Mouse (Mus musculus) MEL (cell line): Measurements from ENCODE around the gene Celsr1.

Experiments
- CHD1 ChIP-seq: IDR thresholded peaks from 2 replicates; pipeline ENCODE4 v1.6.1; 2012; ENCODE audit warnings: low read depth, mild to moderate bottlenecking, inconsistent platforms, low read length, improper control_type of control experiment
- CTCF ChIP-seq, 3 experiments: IDR thresholded peaks in 2 of 3; conservative IDR thresholded peaks in 1 of 3; 2 replicates each; pipeline ENCODE4 v1.5.1; 2011 to 2012; ENCODE audit warnings: low read length in 3 of 3, low read depth in 2 of 3, mild to moderate bottlenecking in 2 of 3, improper control_type of control experiment in 1 of 3, inconsistent platforms in 1 of 3, mixed read lengths in 1 of 3, moderate library complexity in 1 of 3; ENCODE audit not compliant: control insufficient read depth in 1 of 3, insufficient read depth in 1 of 3, poor library complexity in 1 of 3, severe bottlenecking in 1 of 3
- ELF1 ChIP-seq: IDR thresholded peaks from 2 replicates; pipeline ENCODE4 v1.6.1; 2014; ENCODE audit warnings: low read depth, mild to moderate bottlenecking, inconsistent platforms, low read length, improper control_type of control experiment, moderate library complexity
- EP300 ChIP-seq, 2 experiments: IDR thresholded peaks; 2 replicates each; pipeline ENCODE4 v1.6.1; 2011; ENCODE audit warnings: improper control_type of control experiment in 2 of 2, low read length in 2 of 2, low read depth in 1 of 2, mild to moderate bottlenecking in 1 of 2
- GABPA ChIP-seq: IDR thresholded peaks from 2 replicates; pipeline ENCODE4 v1.6.1; 2012; ENCODE audit warnings: low read depth, mild to moderate bottlenecking, inconsistent platforms, low read length, improper control_type of control experiment, moderate library complexity
- JUND ChIP-seq: IDR thresholded peaks from 2 replicates; pipeline ENCODE4 v1.6.1; 2011; ENCODE audit warnings: low read depth, mild to moderate bottlenecking, improper control_type of control experiment, low read length
- MXI1 ChIP-seq: IDR thresholded peaks from 2 replicates; pipeline ENCODE4 v1.6.1; 2011; ENCODE audit warnings: mild to moderate bottlenecking, low read depth, low read length, improper control_type of control experiment
- POLR2A ChIP-seq, 2 experiments: IDR thresholded peaks; 2 replicates each; pipeline ENCODE4 v1.6.1; 2011 to 2012; ENCODE audit warnings: low read length in 2 of 2, mild to moderate bottlenecking in 2 of 2, control low read depth in 1 of 2, improper control_type of control experiment in 1 of 2, low read depth in 1 of 2, moderate library complexity in 1 of 2; ENCODE audit not compliant: control insufficient read depth in 1 of 2, insufficient read depth in 1 of 2, poor library complexity in 1 of 2
- POLR2AphosphoS5 ChIP-seq: IDR thresholded peaks from 2 replicates; pipeline ENCODE4 v1.6.1; 2012; ENCODE audit warnings: low read depth, borderline replicate concordance, mild to moderate bottlenecking, inconsistent platforms, low read length, moderate library complexity, mixed read lengths
- USF1 ChIP-seq: IDR thresholded peaks from 2 replicates; pipeline ENCODE4 v1.6.1; 2014; ENCODE audit warnings: low read depth, mild to moderate bottlenecking, inconsistent platforms, low read length, improper control_type of control experiment, moderate library complexity
- ZC3H11A ChIP-seq: IDR thresholded peaks from 2 replicates; pipeline ENCODE4 v1.6.1; 2012; ENCODE audit warnings: low read depth, mild to moderate bottlenecking, inconsistent platforms, low read length, improper control_type of control experiment
- ZMIZ1 ChIP-seq: IDR thresholded peaks from 2 replicates; pipeline ENCODE4 v1.6.1; 2012; ENCODE audit warnings: low read depth, mild to moderate bottlenecking, inconsistent platforms, low read length, improper control_type of control experiment, moderate library complexity

DNA sequence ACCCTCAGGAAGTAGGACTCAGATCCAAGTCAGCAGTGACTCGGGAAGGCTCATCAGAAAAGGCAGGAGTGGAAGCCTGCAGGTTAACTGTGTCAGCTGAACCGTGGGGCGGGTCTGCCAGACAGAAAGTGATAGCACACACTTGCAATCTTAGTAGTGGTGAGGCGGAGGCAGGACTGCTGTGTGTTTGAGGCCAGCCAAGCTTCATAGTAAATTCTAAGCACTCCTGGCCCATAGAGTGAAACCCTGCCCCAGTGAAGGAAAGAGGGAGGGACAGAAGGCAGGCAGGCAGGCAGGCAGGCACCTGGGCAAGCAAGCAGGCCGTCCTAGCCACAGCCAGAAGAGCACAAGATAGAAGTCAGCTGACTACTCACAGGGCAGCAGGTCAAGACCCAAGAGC is 148.0 kb downstream of the Celsr1 start:
- TF ChIP-seq CTCF (IDR thresholded peaks at IDR 0.05 in 2 of 3, conservative IDR thresholded peaks at IDR 0.05 in 1 of 3; ENCODE audit: control insufficient read depth in 1 of 3, insufficient read depth in 1 of 3, low read depth in 2 of 3, low read length in 3 of 3, poor library complexity in 1 of 3, severe bottlenecking in 1 of 3) = no peak
- TF ChIP-seq ELF1 = no peak
- TF ChIP-seq GABPA = no peak
- TF ChIP-seq USF1 = no peak
- TF ChIP-seq CHD1 = no peak
- TF ChIP-seq ZC3H11A = no peak
- TF ChIP-seq POLR2AphosphoS5 = no peak
- TF ChIP-seq JUND = no peak
- TF ChIP-seq MXI1 = no peak
- TF ChIP-seq EP300 (IDR thresholded peaks at IDR 0.05; ENCODE audit: low read depth in 1 of 2, low read length in 2 of 2) = no peak
- no peak for TF ChIP-seq ZMIZ1
- TF ChIP-seq POLR2A (IDR thresholded peaks at IDR 0.05; ENCODE audit: control insufficient read depth in 1 of 2, insufficient read depth in 1 of 2, low read depth in 1 of 2, low read length in 2 of 2, poor library complexity in 1 of 2) = no peak
